Mouse (Mus musculus) intestine, embryonic 14.5 days (tissue): ENCODE data around the gene Pard3b. TPM values are rescaled to one million over a fixed set of nuclear protein-coding genes. Genes with fewer than 3 reads are reported as not detected.

ENCODE experiments used
- ATAC-seq: fragments of 200-750 bp; cut with Nextera tagmentation; replicated peaks from 2 replicates; pipeline ENCODE4 v1.8.0; 2017; ENCODE audit warnings: low read depth, moderate number of reproducible peaks, moderate TSS enrichment, moderate library complexity; ENCODE audit not compliant: low FRiP score, low TSS enrichment
- DNase-seq: peaks from one replicate; pipeline ENCODE4 v3.0.0-alpha.2; 2018; ENCODE audit warnings: low spot score
- H3K27ac ChIP-seq: fragments of 300-500 bp; sonication (generic); 2 replicates; pipeline ENCODE4 v1.5.1; 2014; ENCODE audit warnings: low read depth, mild to moderate bottlenecking, control low read depth
- H3K27me3 ChIP-seq: fragments of 300-500 bp; sonication (generic); replicated peaks from 2 replicates; pipeline ENCODE4 v1.6.1; 2014; ENCODE audit warnings: low read length, control low read depth; ENCODE audit not compliant: control insufficient read depth, insufficient read depth
- H3K36me3 ChIP-seq: fragments of 300-500 bp; sonication (generic); 2 replicates; pipeline ENCODE4 v1.6.1; 2014; ENCODE audit warnings: low read length, control low read depth; ENCODE audit not compliant: control insufficient read depth, insufficient read depth
- H3K4me1 ChIP-seq: fragments of 300-500 bp; sonication (generic); replicated peaks from 2 replicates; pipeline ENCODE4 v1.6.1; 2014; ENCODE audit warnings: low read length, control low read depth, mixed read lengths; ENCODE audit not compliant: control insufficient read depth, insufficient read depth
- H3K4me2 ChIP-seq: fragments of 300-500 bp; sonication (generic); 2 replicates; pipeline ENCODE4 v1.6.1; 2014; ENCODE audit warnings: low read length
- H3K4me3 ChIP-seq: fragments of 300-500 bp; sonication (generic); 2 replicates; pipeline ENCODE4 v1.5.1; 2014; ENCODE audit warnings: low read depth, low read length, control low read depth, mixed read lengths
- H3K9ac ChIP-seq: fragments of 300-500 bp; sonication (generic); 2 replicates; pipeline ENCODE4 v1.6.1; 2014; ENCODE audit warnings: mild to moderate bottlenecking, low read length
- H3K9me3 ChIP-seq: fragments of 300-500 bp; sonication (generic); 2 replicates; pipeline ENCODE4 v1.6.1; 2016; ENCODE audit warnings: low read length, control low read depth; ENCODE audit not compliant: control insufficient read depth
- WGBS: fragments of 180-500 bp; shearing (Covaris S2); extraction: QIAGEN DNeasy Blood & Tissue Kit; methylation state at CpG from one replicate; pipeline ENCODE4 v1.1.7; 2014; 5-methylcytosine and 5-hydroxymethylcytosine counted together
- polyA plus RNA-seq: library from polyadenylated mRNA; unstranded; fragments of >200 nt; fragmentation: Nextera tagmentation; extraction: Ambion mirVana; gene quantifications from 2 replicates; pipeline ENCODE4 v1.2.1, GENCODE M21; 2014

The Pard3b gene
- polyA plus RNA-seq: 33.1 and 37.7 TPM in 2 replicates

DNA sequence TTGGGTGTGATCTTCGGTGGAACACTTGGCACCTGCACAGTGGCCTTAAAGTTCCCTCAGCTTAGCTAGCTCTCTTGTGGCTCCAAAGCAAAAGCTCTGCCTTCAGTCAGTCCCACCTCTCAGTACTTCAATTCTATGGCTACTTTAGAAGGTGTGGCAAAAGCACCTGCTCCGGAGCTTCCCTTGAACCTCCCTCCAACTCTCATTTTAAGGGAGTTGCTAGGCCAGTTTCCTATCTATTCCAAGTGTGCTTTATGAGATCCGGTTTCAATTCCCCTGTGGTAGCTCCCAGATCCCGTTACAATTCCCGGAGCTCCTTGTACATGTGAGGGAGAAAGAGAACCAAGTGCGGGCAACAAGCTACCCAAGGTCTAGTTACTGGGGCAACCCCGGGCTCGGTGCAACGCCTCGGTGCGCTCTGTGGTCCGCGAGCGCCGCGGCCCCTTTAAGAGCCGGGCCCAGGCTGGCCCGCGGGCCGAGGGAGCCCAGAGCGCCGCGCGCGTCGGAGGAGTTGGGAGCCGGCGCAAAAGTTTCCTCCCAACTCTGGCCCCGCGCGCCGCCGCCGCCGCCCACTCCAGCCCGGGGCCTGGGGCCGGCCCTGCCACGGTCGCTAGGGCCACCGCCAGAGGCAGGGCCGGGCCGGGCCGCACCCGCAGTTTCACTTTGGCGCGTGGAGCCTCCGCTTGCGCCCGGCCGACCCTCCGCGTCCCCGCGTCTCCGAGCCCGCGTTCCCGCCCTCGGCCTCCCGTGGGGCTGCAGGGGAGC, at the start of gene Pard3b:
Pard3b (plus strand) TSS at position 478 of the 765 bp plus-strand sequence.
- H3K9me3 ChIP-seq: no peaks in the 10 kb centered on the region
- H3K4me2 ChIP-seq: peak within 1 kb of the TSS; percentile 84
- peak; percentile 84 for DNase-seq
- H3K4me1 ChIP-seq: peaks cover 19% of the 10 kb centered on the region; the same call in 1 of the 2 replicates
- no peaks in the 10 kb centered on the region for H3K36me3 ChIP-seq
- under 1% methylated on average over 59 of the region's 60 CpGs for WGBS
- peak within 1 kb of the TSS; percentile 86 for H3K27ac ChIP-seq
- no peaks in the 10 kb centered on the region for H3K27me3 ChIP-seq
- H3K9ac ChIP-seq: peak within 1 kb of the TSS; percentile 94
- peak; percentile 90 for ATAC-seq
- peak within 1 kb of the TSS; percentile 85 for H3K4me3 ChIP-seq

DNA sequence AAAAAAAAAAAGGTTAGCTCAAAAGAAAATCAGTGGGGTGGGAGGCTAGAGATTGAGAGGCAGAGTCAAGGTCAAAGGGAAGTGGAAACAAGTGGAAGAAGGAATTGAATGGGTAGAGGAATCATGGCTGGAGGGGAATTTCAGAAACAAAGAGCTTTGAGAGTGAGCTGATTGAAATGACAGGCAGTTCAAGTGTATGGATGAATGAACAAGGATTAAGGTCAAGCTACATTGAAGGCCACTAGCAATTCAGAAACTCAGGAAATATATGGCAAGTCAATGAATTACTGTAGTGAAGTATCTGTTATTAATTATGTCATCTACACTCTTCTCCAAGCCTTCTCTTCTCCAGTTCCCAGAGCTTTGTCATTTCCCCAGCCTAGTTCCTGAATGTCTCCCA, 22.4 kb upstream of the Pard3b start:
- H3K9me3 ChIP-seq: no peaks in the 10 kb centered on the region
- DNase-seq: no peak
- no peaks in the 10 kb centered on the region for H3K4me1 ChIP-seq
- H3K4me2 ChIP-seq: no peak overlapping the region
- no peak overlapping the region for H3K4me3 ChIP-seq
- ATAC-seq: no peak
- H3K9ac ChIP-seq: no peak overlapping the region
- no peaks in the 10 kb centered on the region for H3K36me3 ChIP-seq
- no peak overlapping the region for H3K27ac ChIP-seq
- no peaks in the 10 kb centered on the region for H3K27me3 ChIP-seq

DNA sequence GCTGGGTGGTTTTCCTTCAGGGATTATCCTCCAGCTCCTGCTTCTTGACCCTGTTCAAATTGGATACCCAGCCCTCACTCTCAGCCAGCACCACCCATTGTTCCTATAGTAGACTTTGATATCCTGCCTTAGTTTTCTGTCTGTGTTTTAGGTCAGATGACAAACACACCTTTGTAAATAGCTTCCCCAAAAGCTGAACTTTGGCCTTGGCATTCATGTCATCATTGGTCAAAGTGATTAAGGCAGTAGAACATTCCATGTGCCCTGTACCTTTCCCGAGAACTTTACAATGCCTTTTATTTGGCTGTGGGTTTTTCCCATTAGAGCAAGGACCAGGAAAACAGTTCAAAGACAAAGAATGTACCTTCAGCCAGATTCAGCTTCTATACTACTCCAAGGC, 18.0 kb upstream of the Pard3b start:
- H3K9ac ChIP-seq: no peak overlapping the region
- H3K4me2 ChIP-seq: no peak overlapping the region
- no peak overlapping the region for H3K27ac ChIP-seq
- no peaks in the 10 kb centered on the region for H3K36me3 ChIP-seq
- no peaks in the 10 kb centered on the region for H3K27me3 ChIP-seq
- no peak overlapping the region for H3K4me3 ChIP-seq
- WGBS: 85% methylated on average over 1 of the region's 1 CpGs
- DNase-seq (no peak), ATAC-seq (no peak)
- H3K9me3 ChIP-seq: no peaks in the 10 kb centered on the region
- no peaks in the 10 kb centered on the region for H3K4me1 ChIP-seq

DNA sequence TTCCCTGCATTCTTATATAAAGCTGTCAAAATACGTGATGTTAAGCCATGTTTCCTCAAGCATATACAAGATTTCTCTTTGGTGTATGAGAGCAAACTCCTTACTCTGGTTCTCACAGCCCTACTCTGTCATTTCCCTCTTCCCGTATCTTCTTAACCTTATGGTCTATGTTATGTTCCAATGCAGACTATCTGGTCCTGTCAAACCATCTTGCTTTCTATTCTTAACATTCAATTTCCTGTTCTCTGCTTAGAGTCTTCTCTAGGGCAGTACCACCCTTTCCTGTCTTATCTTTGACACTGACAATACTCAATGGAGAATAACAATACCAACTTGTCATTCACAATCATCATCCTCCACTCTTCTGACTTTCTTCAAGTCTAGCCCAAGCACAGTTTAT, 8.8 kb upstream of the Pard3b start:
- no peak overlapping the region for H3K27ac ChIP-seq
- ATAC-seq (no peak), DNase-seq (no peak)
- no peaks in the 10 kb centered on the region for H3K36me3 ChIP-seq
- H3K4me2 ChIP-seq: no peak overlapping the region
- H3K4me1 ChIP-seq: no peaks in the 10 kb centered on the region
- WGBS: 73% methylated on average over 2 of the region's 2 CpGs
- H3K9me3 ChIP-seq: no peaks in the 10 kb centered on the region
- no peaks in the 10 kb centered on the region for H3K27me3 ChIP-seq
- no peak overlapping the region for H3K9ac ChIP-seq
- no peak overlapping the region for H3K4me3 ChIP-seq

DNA sequence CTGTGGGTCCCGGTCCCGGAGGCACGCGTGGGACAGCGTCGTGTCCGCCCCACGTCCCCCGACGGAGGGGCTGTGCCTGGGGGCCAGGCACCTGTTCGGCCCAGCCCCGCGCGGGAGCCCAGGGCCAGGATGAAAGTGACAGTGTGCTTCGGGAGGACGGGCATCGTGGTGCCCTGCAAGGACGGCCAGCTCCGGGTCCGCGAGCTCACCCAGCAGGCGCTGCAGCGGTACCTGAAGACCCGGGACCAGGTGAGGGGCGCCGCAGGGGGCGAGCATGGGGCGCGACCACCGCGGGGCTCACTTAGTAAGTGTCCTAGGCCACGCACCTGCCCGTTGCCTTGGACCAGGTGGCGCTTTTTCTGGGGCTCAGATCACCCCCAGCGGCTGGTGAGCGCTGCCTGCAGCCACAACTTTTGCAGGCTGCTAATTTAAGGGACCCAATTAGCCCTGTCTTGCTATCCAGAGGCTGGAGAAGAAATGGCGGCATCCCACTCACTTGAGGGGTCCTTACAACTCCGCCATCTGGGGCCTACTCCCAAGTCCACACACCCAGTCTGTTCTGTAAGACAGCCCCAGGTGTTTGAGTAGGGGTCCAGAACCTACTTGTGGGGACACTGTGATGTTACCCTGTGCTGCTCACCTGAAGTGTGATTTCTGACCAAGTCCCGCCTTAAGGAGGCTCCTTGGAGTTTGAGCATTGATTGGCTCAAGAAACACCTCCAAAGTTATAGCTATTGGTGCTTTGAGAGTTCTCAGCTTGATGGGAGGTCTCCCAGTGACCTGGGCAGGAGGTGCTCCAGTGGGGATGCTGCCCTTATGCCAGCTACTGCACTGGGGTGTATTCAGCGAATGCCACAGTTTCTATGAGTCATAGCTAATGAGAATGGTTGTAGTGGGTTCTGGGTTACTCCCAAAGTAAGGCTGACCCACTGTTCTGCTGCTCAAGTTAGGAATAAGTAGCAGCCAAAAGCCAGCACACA, 780 bp downstream of the Pard3b start:
- Histone ChIP-seq H3K4me3 (peak overlapping the region; percentile 85), H3K27ac (peak overlapping the region; percentile 86), H3K9me3 (no peaks in the 10 kb centered on the region), H3K4me2 (peak overlapping the region; percentile 84), H3K27me3 (no peaks in the 10 kb centered on the region), H3K9ac (peak overlapping the region; percentile 94), H3K4me1 (peaks cover 19% of the 10 kb centered on the region; the same call in 1 of the 2 replicates), H3K36me3 (no peaks in the 10 kb centered on the region)
- DNase-seq: peak; percentile 81
- ATAC-seq: peak; percentile 75
- 3% methylated on average over 40 of the region's 40 CpGs for WGBS

DNA sequence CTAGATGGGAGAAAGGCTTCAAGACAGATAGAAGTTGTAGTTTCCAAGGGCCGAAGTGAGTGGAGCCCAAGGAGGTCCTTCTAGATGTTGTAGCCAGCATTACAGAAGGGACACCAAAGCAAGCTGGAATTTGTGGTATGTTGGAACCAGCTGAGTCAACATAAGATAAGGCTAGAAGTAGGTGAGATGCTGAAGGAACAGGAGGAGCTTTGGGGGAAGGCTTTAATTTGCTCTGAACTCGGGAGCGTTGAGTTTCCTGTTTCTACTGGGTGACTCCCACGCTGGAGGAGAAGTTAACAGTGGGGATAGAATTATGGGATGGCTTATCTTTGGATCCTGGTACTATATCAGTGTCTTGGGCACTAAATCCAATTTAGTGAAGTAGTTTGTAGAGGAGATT, 3.3 kb downstream of the Pard3b start:
- H3K27me3 ChIP-seq: no peaks in the 10 kb centered on the region
- no peaks in the 10 kb centered on the region for H3K9me3 ChIP-seq
- no peak overlapping the region for H3K9ac ChIP-seq
- no peak overlapping the region for H3K4me3 ChIP-seq
- no peaks in the 10 kb centered on the region for H3K36me3 ChIP-seq
- DNase-seq (no peak), ATAC-seq (no peak)
- peaks cover 23% of the 10 kb centered on the region; the same call in 1 of the 2 replicates for H3K4me1 ChIP-seq
- no peak overlapping the region for H3K27ac ChIP-seq
- 51% methylated on average over 4 of the region's 4 CpGs for WGBS
- H3K4me2 ChIP-seq: no peak overlapping the region

DNA sequence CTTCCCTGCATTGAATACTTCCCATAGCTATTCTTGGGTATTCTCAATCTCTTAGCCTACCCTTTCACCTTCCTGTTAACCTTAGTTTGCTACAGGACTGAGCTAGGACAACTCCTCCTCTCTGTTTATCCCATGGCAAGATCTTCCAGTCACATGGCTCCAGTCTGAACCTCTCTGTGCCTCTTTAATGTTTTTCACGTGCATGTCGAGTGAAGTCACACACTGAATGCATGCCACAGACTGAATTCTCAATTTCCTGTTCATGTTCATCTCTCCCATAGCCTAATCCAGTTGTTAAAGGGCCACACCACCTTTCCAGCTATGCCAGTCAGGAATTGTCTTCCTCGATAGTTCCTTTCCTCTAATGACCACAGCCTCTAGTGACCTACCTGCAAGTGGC, 6.4 kb downstream of the Pard3b start:
- no peak overlapping the region for H3K9ac ChIP-seq
- H3K4me1 ChIP-seq: peaks cover 18% of the 10 kb centered on the region; the same call in 1 of the 2 replicates
- H3K4me2 ChIP-seq: no peak overlapping the region
- WGBS: 66% methylated on average over 3 of the region's 3 CpGs
- H3K9me3 ChIP-seq: no peaks in the 10 kb centered on the region
- no peak for DNase-seq
- H3K36me3 ChIP-seq: no peaks in the 10 kb centered on the region
- no peak for ATAC-seq
- no peak overlapping the region for H3K27ac ChIP-seq
- H3K4me3 ChIP-seq: no peak overlapping the region
- no peaks in the 10 kb centered on the region for H3K27me3 ChIP-seq

DNA sequence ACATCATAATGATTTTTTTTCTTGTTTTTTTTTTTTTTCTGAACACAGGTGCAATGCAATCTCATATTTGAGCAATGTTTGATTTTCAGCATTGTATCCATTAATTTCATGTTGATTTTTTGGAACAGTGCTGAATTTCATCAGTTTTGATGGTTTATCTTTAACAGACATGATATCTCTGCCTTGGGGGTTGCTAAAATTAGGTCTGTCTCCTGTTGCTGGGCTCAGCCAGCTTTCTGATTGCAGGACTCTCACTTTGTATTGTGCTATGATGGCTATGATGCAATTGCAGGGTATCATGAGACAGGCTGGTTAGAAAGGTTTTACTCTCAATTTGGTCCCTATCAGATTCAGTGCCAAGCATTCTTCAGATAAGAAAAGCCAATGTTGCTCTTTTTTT, 11.3 kb downstream of the Pard3b start:
- Histone ChIP-seq H3K4me1 (peaks cover 17% of the 10 kb centered on the region; the same call in 1 of the 2 replicates), H3K4me2 (no peak overlapping the region), H3K9ac (no peak overlapping the region), H3K4me3 (no peak overlapping the region), H3K9me3 (no peaks in the 10 kb centered on the region), H3K36me3 (no peaks in the 10 kb centered on the region), H3K27me3 (no peaks in the 10 kb centered on the region), H3K27ac (no peak overlapping the region)
- no peak for DNase-seq
- ATAC-seq: no peak
